Mouse (Mus musculus): ENCODE measurements around the gene Lamc2.

Lamc2 gene

DNA sequence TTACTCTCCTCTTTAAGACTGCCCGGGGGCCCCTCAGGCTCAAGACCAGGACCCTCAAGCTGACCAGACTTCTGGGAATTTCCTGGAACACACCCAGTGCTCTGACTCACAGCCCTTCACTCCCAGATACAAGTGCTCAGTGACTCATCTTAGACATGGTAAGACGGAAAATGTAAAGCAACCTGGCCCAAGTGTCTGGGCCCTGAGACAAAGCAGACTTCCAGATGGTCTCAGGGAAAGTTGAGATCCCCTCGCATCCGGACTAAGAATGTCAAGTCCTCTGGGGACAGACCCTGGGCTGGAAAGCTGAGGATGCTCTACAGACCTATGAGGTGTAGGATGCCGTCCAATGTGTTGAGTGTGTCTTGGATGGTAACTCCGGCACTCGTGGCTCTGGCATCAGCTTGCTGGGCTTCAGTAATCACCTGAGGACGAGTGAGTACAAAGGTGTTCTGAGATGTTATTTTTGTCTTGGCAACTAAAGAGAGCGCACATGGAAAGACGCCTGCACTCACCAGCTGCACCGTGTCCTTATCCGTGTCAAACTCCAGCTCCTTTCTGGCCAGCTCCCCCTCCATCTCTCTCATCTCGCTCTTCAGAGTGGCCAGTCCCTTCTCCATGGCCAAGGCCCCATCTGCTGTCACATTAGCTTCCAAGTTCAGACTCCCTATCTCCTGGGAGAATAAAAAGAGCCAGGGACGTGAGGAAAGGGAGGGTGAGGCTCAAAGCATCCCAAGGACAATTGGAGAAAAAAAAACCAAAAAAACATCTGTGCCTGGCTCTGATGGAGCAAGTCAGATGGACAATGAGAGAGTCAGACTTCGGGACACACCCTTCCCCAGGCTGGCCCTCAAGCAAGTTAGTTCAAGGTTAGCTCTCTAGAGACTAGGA lies 59.5 kb downstream of the Lamc2 start:
- DNase-seq = peak; percentile 50 to 71

DNA sequence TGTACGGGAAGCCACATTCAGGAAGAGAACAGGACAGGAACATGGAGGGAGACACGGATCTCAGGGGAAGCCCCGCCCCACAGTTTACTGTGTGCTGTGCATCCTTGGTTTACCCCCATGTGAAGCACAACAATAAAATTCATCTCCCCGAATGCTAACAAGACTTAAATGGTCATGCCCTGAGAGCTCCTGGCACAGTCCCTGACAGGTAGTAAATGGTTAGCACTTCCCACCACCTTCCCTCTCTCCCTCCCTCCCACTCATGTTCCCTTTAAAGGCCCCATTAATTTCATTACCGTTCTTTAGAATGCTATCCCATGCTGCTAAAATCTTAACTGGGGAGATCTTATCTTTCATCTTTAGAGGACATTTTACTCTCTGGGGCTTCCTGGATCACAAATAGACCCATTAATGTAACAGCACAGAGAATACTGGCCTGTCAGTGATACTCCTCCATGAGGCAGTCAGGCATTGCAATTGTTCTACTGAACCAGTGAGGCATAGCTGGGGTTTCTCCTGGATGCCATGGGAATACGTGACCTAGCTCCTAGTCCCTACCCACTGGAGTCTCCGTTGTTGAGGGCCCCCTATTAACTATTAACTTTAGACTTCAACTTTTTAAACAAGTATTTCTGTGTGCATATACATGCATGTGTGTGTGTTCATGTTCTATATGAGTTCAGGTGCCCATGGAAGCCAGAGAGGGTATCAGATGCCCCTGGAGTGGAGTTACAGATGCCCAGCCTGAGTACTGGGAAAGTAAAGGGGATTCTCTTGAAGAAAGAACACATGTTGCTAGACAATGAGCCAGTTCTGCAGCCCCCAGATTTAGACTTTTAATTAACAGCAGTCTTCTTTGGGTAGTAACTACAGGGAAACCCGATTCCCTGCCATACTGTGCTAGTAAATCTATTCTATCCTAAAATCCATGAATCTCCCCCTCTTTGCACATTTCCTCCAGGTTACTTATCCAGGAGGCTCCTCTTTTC lies 60.7 kb downstream of the Lamc2 start:
- no peak for DNase-seq

DNA sequence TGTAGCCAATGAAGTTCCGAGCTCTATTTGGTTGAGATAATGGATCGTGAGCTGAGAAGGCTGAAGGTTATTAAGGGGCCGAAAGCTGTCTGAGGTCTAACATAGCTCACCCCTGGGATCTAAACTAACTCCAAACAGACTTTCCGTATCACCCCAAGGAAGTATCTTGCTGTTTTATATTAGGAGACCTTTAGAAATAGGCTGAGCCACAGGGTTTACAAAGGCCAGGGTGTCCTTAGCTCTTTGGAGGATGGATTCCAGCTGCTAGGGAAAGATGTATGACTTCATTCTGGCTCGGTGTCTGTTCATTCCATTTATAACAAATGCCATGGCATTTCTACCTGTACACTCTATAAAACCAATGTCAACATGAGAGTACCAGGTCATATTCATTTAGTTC lies 61.7 kb downstream of the Lamc2 start:
- no peak for DNase-seq

DNA sequence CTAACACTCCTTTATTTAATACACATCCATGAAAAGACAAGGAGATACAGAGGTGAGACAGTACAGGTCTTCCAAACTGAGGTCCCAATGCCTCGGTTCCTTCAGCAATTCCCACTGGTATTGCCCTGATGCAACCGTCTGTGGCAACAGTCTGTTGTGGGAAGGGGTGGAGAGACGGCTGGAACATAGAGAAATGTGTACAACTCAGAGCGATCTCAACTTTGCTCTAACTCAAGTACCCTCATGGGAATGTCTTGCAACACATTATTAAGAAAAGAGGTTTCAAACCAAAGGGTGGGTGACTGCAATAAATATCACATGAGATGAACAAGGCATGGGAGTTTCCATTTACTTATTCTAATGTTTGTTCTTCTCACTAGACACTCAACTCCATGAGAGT lies 63.5 kb downstream of the Lamc2 start:
- no peak for DNase-seq

DNA sequence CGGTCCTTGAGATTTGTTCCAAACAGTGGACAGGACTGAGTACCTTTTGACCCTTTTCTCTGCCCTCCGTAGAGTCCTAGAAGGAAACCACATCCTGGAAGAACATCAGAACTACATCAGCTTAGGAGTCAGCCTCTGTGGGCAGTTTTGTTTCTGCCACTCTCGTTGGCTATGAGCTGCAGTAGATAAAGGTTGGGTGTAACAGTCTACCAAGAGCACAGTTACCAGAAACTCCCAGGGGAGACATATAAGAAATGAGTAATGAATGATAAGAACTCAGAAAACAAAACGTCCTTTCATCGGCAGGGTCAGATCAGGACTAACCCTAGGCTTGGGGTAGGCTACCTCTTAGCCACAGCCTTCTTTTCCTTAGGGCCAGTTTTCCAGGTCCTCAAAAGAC lies 64.9 kb downstream of the Lamc2 start:
- DNase-seq = no peak

DNA sequence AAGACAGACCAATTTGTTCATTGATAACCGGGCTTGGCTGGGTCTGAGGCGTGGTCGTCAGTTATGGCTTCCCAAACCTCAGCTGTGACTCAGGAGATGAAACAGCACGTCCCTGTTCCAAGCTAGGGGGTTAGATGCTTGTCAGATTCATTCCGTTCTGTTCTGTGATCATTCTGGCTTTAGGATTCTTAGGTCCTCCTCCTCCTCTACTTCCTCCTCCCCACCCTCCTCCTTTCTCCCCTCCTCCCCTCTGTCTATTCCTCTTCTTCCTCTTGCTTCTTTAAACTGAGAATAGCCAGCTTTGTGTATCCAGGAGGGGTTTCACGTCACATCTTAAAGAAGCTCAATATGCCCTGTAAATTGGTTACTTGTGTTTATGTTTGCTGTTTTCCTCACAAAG lies 65.7 kb downstream of the Lamc2 start:
- no peak for DNase-seq

DNA sequence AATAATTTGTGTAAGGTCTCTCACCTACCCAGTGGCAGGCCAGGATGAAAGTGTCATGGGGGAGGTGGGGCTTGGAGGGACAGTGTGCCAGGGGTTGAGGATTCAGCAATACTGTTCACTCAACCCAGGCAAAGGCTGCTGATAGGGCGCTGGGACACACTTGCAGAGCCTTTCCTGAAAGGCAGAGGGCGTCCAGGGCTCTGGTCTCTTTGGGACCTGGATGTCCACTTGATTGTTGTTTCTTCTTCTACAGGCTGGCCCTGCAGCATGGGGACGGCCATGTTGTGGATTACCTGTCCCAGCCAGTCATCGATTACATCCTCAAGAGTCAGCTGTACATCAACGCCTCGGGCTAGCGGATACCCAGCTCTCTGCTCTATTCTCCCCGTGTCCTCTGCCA lies 70.9 kb downstream of the Lamc2 start:
- no peak for DNase-seq

DNA sequence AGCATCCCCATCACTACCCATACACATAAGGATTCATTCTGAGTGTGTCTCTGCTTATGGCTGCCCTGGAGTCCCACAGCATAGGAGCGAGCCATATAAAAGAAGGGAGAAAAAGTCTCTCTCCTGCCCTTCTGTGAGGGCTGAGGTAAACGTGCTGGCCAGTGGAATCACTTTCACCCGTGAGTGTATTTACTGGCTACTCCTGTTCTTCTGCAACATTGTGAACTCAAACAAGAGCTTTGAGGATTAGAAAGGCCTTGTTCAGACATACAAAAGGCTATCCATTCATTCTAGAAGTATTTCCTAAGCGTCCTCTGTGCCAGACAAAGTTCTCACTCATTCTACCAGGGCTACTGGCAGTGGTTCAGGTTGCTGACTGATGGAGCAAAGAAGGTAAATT lies 74.7 kb downstream of the Lamc2 start:
- DNase-seq = no peak

DNA sequence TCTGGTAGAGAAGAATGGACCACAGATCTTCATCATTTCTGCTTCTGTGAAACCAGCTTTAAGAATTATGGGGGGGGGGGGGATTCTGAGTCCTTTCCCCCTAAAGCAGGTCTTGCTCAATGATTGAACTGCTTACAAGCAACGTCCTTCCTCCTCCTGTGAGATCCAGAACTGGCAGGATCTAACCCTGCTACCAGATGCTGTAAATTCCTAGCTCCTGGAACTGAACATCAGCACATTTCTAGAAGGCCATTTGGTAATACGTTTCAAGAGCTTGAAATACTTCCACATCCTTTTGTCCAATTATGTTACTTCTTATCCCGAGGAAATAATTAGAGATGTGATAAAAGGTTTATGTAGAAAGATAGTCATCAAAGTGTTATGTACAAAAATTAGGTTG lies 76.4 kb downstream of the Lamc2 start:
- no peak for DNase-seq

DNA sequence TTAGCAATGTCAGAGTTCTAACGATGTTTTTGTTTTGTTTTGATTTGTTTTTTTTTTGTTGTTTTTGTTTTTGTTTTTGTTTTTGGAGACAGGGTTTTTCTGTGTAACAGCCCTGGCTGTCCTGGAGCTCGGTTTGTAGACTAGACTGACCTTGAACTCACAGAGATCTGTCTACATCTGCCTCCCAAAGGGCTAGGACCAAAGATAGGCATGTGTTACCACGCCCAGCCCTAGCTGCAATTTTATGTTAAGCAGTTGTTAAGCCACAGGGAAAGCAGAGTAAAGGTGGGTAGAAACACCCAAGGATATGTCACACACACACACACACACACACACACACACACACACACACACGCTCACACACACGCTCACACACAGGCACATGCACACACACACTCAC lies 76.9 kb downstream of the Lamc2 start:
- no peak for DNase-seq

DNA sequence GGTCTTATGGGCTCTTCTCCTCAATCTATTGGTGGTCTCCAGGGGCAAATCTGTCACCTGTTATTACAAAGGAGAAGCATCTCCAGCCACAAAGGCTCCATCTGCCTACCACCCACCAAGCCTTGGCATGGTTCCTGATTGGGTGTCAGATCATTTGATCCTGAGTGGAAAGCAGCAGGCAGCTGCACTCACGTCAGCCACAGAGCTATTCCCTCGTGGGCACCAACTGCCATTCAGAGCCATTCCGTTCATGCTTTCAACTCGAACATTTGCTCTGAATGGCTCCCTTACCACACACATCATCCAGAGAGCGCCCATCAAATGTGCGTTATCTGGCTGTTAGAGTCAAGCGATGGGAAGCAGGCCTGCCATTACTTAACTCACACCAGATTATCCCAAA lies 78.4 kb downstream of the Lamc2 start:
- peak; percentile 54 to 60 for DNase-seq

DNA sequence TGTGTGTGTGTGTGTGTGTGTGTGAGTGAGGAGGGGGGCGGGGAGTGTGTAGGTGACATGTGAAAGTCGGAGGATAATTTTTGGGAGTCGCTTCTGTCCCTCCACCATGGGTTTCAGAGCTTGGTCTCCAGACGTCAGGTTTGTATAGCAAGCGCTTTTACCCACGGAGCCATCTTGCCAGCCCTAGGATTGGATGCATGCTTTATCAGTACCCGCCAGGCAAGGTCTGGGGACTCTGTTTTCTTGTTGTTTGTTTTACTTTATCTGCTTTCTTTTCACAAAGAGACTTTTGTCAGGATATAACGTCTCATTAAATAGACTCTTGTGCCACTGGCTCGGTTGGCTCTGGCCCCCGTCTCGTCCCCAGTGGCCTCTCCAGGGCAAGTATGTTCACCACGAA lies 81.4 kb downstream of the Lamc2 start:
- no peak for DNase-seq

DNA sequence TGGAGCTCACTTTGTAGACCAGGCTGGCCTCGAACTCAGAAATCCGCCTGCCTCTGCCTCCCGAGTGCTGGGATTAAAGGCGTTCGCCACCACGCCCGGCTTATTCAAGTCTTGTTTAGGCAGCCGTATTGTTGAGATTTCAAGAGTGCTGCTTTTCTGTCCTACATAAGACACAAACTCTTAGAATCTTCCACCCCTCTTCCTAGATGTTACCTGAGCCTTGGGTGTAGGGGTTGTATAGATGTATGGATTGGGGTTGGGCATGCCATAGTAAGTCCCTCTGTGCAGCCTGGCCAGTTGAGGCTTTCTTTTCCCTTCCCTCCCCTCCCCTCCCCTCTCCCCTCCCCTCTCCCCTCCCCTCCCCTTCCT lies 83.1 kb downstream of the Lamc2 start:
- DNase-seq = no peak

DNA sequence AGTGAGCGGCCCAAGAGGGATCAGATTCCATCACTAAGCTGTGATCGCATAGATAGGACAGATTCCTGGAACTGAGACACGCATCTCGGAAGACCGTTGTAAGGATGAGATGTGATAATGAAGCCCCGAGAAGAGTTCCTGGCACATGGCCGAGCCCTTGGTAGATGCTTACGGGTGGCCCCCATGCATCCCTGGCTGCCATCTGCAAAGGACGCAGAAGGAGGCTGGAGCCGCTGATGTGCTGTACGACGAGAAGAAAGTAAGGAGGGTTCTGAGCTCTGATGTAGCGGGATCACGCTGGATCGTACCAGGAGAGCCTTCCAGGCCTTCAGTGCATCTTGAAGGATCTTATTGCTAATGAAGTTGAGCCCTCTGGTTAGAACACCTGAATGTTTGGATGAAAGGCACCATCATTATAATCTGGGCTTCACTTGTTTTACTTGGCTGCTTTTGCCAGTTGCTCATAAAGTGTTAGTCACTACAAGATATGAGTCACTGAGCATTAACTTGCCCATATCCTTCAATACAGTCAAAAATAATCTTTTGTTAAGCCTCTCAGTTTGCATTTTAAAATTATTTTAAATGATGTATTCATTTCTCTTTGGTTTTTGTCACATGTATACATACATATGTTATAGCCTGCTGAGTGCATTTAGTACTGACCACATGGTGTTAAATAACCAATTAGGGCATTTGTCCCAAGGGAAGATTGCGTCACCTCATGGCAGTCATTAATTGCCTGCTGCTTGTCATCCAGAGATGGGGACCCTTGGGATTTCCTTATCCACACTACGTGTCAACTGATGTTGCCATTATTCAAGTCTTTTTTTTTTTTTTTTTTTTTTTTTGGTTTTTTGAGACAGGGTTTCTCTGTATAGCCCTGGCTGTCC lies 83.7 kb downstream of the Lamc2 start:
- DNase-seq = no peak

DNA sequence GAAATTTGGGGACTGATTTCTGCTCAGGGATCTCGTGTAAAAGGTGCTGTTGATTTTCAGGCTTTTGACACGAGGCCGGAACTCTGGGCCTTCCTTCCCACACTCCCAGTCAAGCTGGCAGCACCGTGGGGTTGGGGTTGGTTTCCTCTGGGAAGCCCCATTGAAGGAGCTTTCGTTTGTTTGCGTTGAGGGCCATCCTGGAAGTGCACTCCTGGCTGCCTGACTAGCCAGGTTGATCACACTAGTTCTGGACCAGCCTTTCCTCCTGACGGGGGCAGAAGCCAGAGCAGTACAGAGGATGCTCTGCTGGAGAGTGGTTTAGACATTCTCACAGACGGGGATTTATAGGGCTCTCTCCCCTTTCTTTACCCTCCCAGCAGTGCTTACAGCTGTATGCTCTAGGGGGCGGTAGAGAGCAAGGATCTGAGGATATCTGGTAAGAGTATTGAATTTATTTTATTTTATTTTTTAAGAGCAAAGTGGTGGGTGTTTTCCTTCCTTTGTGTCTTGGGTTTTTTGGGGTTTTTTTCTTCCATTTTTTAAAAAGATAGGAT lies 84.8 kb downstream of the Lamc2 start:
- DNase-seq = peak; percentile 60 to 63

DNA sequence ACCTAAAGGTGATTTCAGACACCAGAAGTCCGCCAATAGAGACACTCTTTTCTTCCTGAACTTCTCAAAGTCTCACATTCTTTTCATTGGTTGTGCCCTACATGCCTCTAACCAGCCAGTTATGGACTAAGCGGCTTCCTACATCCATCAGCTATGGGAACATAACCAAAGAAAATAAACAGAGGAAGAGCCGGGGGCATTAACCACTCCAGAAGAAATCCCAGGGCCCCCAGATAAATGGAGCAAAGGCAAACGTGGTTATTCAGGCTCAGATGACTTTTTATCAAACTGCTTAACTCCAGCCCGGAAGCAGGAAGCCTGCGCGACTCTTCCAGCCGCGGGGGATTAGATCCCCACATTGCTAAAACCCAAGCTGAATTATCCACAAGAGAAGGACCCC lies 85.3 kb downstream of the Lamc2 start:
- no peak for DNase-seq

DNA sequence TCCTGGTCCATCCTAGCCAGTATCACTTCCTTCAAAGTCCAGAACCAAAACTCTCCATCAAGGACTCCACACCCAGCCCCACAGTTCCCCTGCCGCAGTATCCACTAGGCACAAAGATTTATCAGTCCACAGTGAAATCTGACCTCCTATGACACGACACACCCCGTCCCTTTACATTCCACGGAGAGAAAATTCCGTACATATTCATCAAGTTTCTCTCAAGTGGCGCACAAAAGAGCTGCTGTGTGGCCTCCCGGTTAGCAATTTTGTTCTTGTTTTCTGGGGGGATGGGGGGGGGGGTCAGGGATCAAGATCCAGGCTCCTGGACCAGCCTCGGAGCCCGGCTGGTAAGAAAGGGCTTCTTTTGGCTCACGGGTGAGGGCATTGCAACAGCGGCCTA lies 87.7 kb downstream of the Lamc2 start:
- DNase-seq = no peak

DNA sequence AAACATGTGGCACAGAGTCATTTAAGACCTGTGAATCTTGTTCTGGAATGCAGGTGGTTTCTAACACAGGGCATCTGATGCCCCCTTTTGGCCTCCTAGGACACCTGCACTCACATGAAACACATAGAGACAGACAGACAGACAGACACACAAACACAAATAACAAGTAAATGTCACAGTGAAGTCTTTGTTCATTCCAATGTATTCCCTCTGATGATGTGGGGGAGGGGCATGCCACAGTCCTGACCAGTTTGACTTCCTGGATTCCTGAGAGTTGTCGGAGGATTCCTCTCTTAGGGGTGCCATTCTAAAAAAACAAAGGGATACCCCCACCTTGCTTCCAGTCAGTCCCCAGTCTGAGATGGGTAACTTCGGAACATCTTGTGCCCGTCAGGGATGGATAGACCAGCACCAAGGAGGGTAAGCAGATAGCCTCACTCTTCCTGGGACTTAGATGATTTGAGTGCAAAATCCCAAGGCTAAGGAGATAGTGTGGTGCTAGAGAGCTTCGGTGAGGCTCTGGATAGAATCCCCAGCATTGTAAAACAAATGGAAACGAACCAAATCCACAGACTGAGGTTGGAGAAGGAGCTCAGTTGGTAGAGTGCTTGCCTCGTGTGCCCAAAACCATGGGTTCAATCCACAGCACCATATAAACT lies 89.1 kb downstream of the Lamc2 start:
- no peak for DNase-seq

DNA sequence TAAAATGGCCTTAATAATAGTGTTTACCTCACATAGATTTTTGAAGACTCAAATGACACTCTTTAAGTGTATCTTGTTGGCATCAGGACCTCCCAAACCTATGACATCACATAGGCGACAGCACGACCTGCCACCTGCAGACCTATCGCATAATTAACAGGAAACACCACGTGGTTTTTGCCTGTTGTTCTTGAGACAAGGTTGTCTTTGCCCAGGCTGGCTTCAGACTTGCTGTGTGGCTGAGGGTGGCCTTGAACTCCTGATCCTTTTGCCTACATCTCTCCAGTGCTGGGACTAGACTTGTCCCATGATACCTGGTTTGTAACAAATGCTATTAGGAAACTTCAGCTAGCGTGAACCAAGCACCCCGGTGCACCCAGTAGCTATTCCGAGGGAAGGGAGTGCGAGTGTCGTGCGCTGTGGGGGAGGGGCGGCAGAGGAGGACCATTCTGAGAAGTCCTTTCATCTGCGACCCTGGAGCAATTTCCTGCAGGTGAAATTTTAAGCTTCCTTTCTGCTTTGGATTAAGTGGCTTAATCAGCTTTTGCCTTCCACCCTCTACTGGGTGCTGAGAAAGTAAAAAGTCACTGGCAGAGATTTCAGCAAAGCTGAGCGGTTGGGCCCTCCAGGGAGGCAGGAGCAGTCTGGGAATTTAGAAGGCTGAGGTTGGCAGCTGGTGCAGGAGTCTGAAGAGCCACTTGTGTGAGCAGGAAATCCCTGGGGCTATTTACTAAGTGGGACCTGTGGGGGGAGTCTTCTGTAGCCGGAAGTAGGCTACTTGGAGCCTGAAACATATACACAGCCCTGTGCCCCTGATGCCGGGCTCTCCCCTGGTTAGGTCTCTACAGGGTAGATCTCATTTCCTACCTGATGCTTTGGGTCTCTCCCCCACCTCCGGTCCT lies 90.2 kb downstream of the Lamc2 start:
- DNase-seq = no peak

DNA sequence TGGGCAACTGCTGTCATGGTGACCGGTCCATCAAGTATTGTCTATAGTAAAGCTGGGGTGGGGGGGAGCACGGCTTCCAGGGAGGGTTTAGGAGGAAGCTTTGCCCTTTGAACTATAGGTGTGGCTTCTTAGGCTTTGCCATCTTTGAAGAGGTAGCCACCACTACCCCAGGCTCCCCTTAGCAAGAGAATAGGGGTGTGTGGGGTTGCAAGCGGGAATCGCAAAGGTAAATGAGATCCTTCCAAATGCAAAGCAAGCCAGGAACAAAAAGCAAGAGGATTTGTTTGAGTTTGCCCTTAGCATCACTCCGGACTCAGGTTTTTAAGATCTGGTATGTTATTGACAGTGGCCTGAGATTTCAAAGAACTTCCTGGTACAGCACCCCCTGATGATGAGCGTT lies 90.9 kb downstream of the Lamc2 start:
- DNase-seq = no peak

All from cerebellum, adult 18-20 months (tissue).